Mouse (Mus musculus) kidney, postnatal 25 days (tissue): ENCODE measurements around the gene Gm10643.

Experiments
- DNase-seq, 2 experiments: peaks; one replicate each; pipeline ENCODE4 v3.0.0; 2021; ENCODE audit warnings: mixed read lengths in 2 of 2

Gene Gm10643

DNA sequence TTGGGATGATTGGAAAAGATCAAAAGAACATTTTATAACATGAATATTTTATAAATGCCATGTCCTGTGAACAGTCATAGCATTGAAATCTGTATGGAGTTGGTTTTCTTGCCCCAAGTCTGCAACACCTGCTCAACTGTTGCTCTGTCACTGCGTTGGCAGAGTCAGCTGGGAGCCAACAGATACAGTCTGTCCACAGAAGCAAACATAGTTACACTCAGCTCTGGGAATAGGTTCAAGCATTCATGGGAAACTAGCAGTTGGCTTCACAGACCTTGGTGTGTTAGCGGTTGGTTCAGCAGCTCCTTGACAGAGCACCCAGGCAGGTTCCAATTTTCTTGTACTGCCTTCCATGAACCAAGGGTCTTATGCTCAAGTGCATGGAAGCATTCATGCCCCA lies 5.7 kb upstream of the Gm10643 start:
- DNase-seq = no peak

DNA sequence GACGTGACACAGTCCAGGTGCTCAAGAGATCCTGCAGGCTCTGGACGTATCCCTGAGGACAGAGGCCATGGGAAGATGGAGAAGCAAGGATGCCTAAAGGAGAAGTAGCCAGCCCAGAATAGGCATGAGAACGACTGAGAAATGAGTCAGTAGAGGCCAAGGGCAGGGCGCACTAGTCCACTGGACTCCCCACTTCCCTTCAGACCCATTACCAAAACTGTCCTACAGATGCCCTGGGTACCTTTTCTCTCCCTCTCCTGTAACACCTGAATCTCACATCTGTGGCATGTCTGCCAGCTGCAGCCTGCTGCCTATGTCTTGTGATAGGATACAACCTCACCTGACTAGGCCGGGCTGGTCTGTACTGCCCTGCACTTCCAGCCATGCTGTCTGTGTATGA lies 5.3 kb upstream of the Gm10643 start:
- no peak for DNase-seq

DNA sequence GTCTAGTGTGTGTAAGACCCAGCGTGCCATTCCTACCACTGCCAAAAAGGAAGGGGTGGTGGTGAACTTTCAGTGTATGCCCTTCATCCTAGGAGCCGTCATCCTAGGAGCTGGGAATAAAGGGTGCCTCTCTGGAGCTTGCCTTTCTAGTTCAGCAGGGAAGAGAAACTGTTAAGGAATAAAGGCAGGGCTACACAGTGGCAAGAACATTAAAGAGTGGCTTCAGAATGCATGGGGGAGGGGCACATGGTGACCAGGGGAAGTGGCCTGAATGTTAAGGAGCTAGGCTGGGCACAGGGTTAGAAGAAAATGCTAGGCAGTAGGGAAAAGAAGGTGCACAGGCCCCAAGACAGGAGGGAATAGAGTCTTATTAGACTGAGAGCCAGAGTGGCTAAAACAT lies 4.8 kb upstream of the Gm10643 start:
- no peak for DNase-seq

DNA sequence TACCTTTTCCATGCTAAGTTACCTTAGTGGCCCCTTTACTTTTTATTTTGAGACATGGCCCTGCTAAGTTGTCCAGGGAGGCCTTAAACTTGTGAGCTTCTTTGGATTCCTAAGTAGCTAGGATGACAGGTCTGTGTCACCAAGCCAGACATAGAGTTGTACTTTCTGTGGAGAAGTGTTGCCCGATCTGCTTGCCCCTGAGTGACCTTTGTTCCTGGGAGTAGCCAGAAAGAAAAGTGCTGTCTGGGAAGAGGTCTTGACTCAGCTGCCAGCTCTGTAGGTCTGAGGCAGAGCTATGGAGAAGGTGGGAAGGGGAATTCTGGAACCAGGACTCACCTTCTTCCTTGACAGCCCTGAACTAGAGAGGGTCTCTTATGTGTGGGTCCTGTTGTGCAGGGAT lies 4.2 kb upstream of the Gm10643 start:
- DNase-seq = peak; percentile 40 to 65

DNA sequence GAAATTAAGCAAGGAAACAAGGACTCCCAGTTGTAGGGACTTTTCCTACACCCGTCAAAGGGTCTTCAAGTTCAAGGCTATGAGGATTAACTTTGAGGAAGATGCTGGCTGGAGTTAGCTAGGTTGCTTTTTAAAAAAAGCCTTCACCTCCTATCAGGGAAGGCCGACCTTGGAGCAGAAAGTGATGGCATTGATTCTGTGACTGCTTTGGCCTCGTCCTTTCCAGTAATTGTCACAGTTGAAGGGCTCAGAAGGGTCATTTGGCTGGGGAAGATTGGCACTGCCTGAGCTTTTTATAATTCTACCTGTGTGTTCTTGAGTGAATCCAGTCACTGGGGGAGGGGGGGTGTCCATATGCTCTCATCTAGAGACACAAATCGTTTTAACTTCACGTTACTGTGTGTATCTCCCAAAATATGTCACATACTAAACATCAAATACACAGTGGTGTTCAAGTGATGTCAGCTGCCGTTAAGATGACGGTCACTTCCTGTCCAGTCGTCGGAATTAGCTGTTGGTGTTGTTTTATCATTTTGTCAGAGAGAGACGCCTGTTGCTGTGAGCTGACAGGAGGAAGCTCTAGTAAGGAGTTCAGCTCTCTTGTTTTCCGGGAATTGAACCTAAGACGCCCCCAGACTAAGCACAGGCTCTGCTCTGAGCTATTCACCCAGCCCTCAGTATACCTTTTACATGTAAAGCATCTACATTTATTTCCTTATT lies 3.5 kb upstream of the Gm10643 start:
- DNase-seq = no peak

DNA sequence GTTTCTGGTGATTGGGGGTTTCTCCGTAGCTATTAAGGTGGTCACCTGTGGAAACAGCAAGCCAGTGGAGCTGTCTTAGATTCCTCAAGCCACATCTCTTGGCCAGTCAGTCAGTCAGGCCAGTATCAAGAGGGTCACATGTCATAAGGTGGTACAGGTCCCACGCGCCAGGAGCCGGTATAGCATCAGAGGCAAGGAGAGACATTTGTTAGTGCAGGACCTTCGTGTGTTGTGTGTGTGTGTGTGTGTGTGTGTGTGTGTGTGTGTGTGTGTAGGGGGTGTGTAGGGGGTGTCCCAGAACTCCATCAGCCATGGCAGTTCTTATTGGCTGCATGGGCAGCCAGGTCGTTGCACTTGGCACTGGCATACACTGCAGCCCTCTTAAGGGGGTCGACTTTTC lies 3.0 kb upstream of the Gm10643 start:
- DNase-seq = no peak

DNA sequence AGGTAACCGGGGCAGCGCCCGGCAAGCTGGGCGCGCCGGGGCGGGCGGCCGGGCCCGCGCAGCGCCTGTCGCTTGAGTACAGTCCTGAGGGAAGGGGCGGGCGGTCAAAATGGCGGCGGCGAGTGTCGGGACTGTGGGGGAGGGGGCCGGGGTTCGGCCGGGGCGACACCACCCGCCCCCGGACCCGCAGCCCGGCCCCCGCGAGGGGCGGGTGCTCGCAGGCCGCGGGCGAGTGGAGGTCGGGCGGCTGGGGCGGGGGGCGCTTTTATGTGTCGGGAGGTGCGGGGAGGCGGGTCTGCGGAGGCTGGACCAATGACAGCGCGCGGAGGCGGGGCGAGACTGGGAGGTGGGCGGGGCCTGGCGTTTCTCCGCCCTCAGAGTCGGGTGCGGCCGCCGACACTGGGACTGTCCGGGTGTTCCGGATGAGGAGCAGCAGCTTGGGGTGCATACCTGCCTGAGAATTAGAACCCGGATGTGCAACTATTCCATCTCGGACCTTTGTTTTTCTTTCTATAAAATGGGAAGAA lies 2.2 kb upstream of the Gm10643 start:
- peak; percentile 97 to 98 for DNase-seq

DNA sequence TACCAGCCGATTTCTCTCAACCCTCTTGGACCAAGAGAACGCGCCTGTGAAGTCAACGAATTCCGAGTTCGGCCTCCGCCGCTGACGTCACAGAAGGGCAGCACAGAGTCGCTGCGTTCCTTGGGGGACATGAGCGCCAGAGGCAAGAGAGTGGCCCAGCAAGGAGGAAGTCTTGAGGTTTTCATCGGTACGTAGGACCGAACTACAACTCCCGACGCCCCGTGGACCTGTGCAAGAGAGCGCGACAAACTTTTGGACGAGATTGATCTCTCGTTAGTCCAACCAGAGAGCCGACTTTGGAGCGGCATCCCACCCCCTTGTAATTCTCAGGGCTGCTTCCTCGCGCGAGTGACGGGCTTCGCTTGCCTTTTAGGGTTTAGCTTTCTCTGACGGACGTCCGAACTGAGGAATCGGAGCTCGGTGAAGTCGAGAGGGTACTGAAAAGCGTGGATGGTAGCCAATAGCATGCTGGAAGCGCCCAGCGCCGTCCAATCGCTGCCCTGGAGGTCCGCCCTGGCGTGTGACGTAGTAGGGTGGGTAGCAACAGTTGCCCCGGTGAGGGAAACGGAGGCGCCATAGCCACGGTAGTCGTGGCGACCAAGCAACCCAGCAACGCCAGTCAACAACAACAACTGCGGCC lies 1.5 kb upstream of the Gm10643 start, which contains the start of gene Rfx1:
Rfx1 (plus strand) TSS at position 544 of the 640 bp plus-strand sequence.
- DNase-seq = peak; percentile 100

DNA sequence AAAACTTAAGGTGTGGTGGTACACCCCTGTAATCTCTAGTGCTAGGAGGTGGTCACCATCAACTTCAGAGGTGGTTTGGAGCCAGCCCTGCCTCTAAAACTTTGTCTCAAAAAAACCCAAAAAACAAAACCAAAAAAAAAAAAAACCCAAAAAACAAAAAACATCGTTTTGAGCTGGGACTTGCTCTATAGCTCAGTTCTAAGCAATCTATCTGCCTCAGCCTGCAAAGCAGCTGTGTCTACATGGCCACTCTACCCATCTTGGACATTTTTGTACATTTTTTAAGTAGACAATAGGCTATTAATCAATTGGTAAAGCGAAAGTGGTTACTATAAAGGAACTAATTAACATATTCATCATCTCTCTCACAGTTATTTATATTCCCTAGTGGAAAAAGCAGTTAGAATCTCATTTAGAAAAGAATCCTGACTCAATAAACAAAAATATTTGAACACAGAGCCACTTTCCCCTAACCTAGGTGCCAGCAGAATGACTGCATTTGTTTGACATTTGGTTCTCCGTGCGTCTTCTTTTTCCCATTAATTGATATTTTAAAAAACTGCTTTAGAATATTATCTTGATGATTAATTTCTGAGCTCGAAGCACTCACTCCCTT lies 628 bp upstream of the Gm10643 start:
- no peak for DNase-seq

DNA sequence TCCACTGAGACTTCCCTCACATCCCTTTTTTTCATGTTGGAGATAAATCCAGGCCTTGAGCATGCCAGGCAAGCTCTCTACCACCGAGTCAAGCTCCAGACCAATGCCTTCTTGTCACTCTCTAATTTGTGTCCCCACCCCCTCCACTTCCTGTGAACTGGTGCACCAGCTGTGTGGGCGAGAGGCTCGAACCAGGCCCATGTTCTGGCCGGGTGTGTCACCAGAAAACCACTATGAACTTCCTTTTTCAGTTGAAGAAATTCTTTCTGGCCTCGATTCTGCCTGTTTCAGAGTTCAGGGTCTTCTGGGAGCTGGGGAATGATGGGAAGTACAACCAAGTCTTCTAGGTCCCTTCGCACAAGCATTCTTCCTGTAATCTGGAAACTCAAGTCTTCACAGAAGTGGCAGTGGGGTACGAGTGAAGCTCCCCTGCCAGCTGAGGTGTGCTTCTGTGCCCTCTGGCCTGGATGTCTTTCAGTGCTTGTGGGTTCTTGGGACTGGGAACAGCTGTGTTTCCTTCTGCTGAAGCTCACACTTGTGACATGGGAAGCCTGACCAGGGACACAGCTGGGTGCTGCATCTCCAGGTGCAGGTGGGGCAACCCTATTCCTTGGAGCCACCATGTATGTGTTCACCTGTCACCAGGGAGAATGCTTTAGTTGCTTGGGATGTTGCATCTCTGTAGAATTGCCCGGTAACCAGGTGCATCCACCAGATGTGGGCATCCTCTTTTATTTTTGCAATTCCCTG lies 901 bp downstream of the Gm10643 start:
- no peak for DNase-seq

DNA sequence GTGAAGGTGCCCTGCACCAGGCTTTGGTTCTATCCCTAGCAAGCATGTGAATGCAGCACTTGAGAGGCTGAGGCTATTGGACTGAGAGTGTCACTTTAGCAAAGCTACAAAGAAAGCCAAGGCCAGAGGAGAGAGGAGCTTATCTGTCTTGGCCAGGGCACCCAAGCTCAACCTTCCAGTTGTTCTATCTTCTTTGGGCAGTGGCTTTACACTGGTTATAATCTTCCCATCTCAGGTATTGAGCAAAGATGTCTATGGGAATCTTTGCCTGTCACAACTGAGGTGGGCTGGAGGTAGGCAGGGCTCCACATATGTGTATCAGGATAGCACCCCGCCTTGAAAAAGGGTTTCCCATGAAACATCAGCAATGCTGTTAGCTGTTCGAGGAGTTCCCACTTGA lies 4.7 kb downstream of the Gm10643 start:
- no peak for DNase-seq

DNA sequence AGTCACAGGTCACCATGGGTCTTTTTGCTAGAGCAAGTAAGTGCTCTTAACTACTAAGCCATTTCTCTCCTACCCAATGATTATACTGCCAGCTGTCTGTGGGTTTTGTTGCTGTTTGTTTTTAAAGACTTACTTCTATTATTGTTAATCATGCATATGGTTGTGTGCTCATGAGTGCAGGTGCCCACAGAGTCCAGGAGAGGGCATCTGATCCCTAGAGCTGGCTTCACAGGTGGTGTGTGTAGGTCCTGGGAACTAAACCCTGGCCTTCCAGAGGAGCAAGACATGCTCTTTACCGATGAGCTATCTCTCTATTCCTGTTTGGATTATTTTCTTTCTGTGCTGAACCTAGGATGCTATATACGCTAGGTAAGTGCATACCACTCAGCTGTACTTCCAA lies 5.7 kb downstream of the Gm10643 start:
- no peak for DNase-seq

DNA sequence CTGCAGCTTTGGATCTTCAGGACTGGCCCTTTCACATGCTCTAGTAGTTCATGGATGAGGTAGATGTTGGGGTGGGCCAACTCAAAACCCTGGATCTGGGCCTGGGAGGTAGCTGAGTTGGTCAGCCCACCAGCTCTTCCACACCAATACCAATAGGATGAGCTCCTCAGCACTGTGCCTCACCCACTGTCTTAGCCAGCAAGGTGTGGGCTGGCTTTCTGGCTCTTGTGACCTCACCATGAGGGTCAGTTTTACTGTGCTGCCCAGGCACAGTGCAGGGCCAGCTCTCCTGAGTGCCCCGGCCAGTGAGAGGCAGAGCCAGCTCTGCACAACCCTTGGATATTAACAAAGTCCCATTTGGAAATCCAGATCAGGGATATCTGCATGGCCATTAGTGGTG lies 7.1 kb downstream of the Gm10643 start:
- no peak for DNase-seq

DNA sequence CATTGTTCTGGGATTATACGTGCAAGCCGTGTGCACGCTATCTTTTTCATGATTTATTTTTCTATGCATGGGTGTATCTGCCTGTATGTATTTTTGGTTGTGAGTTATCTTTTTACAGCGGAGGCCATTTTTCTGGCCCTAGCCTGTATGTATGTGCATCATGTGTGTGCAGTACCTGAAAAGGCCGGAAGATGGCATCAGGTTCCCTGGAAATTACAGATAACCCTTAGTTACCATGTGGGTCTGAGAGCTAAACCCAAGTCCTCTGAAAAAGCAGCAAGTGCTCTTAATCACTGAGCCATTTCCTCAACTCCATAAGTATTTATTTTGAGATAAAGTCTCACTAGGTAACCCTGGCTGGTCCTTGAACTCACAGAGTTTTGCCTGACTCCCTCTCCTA lies 11.7 kb downstream of the Gm10643 start:
- no peak for DNase-seq

DNA sequence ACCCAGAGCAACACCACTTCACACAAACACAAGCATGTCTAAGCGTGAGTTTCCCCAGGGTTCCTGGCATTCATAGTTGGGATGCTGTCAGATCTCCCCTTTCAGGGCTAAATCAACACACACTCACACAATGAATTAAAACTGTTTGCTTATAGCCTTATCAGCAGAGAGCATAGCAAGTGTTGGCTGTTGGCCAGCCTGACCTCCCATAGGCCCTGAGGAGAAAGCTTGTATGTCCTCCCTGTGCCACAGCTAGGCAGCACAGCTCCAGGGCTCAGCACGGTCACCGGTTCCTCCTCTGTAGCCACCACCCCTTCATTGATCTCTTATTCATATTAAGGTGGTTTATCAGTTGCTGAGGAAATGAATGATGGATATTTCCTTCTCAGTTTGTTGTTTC lies 12.2 kb downstream of the Gm10643 start:
- DNase-seq = no peak

DNA sequence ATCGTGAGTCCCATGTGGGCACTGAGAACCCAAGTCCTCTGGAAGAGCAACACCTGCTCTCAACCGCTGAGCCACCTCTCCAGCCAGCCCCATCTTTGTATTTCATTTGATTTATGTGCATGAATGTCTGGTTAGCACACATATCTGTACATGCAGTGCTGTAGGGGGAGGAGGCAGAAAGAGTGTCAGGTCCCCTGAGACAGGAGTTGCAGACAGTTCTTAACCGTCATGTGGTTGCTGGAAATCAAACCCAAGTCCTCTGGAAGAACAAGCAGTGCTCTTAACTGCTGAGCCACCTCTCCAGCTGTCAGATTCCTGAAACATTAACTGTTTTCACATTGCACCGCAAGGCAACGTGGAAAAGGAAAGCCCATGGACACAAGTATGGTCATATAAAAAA lies 16.8 kb downstream of the Gm10643 start:
- no peak for DNase-seq

DNA sequence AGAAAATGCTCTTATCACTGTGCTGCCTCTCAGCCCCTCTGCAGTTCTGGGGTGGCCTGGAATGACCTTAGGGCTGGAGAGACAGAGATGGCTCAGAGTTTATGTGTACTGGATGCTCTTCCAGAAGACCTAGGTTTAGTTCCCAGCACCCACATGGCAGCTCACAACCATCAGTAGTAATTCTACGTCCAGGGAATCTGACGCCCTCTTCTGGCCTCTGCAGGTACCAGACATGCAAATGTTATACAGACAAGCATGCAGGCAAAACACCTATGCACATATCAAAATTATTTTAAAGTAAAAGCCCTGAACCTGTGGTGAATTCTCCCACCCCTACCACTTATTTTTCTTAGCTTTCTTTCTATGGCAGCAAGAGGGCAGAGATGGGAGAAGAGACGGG lies 18.4 kb downstream of the Gm10643 start:
- DNase-seq = no peak

DNA sequence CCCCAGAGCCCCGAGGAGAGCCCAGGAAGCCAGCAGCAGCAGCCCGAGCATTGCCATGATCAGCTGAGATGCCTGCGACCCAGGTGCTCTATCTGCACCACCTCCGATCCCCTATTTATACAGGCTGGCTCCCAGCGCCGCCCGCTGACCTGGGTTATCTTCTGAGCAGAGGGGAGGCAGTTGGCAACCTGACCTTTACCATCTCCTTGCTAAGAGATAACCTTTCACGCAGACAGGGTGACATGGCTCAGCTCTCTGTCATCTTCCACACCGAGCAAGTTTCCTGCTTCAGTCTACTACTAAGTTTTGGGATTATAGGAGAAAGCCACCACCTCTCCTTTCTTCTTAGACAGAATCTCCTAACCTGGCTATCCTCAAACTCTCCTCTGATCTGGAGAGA lies 20.0 kb downstream of the Gm10643 start, which contains the start of gene Rln3:
Rln3 (minus strand) TSS at position 101 of the 400 bp plus-strand sequence.
- no peak for DNase-seq

DNA sequence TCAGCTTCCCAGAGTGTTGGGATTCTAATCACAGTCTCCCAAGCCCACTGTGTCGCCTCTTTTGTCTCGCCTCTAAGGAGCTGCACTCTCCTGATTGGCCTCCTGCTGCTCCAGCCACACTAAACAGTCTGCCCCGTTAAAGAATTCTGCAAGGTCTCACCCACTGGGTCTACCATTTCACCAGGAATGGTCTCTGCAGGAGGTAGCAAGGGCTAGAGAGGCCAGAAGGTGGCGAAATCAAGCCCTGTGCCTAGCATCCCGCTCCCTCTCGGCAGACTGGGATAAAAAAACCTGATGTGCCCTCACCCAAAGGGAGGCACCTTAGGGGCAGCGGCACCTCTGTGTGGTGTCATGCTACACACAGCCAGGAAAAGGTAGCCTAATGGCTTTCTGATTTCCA lies 20.8 kb downstream of the Gm10643 start:
- no peak for DNase-seq

DNA sequence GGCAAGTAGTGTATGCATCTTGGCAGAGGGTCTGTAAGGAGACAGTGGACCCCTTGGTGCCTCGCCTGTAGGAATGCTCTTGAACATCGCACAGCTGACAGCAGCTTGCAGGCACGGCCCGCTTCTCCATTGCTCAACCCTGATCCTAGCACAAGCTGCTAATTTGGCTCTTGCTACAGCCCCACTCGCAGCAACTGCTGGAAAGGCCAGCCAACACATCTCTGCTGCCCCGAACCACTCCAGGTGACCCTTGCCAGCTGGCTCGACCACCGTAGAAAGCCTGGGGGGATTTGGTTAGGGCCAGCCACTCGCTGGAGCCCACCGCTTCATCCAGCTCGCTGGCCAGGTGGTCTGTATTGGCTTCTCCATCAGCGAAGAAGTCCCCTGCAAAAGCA lies 22.0 kb downstream of the Gm10643 start:
- DNase-seq = no peak

DNA sequence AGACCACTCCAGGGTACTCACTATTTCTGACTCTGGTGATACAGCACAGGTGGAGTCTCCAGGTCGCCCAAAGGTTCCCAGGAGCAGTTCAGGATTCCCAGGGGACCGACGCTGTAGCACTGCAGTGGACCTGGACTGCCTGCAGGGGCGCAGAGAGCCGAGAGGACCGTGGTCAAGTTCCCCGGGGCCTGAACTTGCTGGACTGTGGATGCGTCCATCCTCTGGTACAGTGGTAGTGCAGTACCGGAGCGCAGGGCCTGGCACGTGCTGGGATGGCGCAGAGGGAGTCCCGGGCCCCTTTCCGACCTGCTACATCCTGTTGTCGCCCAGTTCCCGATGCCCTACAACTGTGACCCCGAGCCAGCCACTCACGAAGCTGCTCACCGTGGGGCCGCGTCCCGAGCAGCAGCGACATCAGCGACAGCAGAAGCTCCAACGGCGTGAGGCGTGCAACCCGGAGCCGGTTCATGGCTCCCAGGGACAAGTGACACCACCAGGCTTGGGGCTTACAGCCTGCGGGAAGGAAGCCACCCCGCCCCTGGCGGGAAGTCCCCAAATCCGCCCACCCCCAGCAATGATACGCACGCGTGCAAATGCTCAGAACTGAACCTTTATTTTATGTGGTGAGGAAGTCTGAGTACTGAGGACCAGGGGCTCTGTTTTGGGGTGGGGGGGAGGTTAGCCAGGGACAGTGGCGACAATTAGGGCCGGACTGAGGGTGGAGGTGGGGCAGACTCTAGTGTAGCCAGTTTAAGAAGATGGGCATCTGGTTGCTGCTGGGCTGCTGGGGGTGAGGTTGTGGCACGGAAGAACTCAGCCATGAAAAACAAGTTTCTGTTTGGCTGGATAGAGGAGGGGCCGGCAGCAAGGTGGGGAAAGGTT lies 22.6 kb downstream of the Gm10643 start, which contains the start of gene Il27ra:
Il27ra (minus strand) TSS at position 524 of the 882 bp plus-strand sequence.
- peak; percentile 81 to 86 for DNase-seq

DNA sequence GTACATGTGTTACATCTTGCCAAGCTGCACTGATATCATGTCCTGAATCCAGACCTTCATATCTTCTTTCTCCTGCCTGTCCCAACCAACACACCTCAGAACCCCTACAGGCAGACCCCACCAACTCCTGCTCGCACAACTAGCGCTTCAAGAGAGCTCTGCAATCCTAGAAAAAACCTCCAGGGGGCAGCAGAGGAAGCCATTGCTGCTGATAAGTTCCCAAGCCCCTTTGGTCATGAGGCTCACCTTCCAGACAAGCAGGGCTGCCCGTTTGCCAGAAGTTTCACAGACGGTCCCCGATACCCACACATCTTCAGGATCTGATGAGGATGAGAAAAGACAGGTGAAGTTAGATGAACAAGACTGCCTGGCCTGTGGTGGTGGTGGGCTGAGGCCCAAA lies 25.9 kb downstream of the Gm10643 start:
- DNase-seq = peak; percentile 73 to 85
